Mouse (Mus musculus): ENCODE data around the gene Glrx.

DNA sequence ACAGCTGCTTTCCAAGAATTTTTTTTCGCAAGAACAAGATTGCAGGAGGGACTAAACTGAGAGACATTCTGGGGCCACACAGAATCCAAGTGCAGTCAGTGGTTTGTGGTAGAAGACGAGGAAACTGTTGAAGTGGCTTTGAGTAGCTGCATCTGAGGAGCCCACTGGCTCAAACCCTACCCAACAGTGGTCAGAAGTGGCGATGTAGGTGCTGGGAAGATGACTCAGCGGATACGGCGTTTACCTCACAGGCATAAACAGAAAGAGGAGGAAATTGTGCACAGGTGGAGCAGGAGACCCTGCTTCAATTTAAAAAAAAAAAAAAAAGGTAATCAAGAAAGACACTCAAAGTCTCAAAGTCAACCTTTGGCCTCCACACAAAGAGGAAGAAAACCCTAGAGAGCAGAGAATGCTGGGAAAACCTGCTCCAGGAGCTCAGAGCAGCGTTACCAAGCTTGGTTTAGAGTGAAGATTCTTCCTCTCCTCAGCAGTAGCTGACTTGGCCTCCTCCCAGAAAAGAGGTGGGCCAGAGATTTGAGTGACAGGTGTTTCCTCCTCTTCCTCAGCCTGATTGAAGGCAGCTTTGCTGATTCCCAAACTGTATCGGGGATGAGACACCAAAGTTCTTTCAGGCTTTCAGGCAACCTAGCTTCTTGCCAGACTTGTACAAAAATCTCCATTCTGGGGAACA, 4.5 kb downstream of the Glrx start:
- TF ChIP-seq POLR2AphosphoS5 (IDR thresholded peaks at IDR 0.05; ENCODE audit: insufficient replicate concordance, low read depth, low read length) (no peak), CTCF (IDR thresholded peaks at IDR 0.05; ENCODE audit: low read depth, low read length) (no peak), TAL1 (conservative IDR thresholded peaks at IDR 0.05; ENCODE audit: low read depth, low read length) (no peak), GATA1 (IDR thresholded peaks at IDR 0.05; ENCODE audit: borderline replicate concordance, low read length) (no peak)

All from G1E (cell line).